Mouse (Mus musculus): ENCODE data around the gene Tmem100.

- TF ChIP-seq CTCF (conservative IDR thresholded peaks at IDR 0.05; ENCODE audit: insufficient read depth, insufficient read length, low read depth, low read length) (no peak), POLR2A (IDR thresholded peaks at IDR 0.05; ENCODE audit: low read depth, low read length) (no peak)
Observed at GRCm38 (mm10) chr11:90035532-90035931, 5.4 kb downstream of the Tmem100 start.
